Mouse (Mus musculus) frontal cortex, adult (tissue): Measurements from ENCODE around the gene Prss21.
"Not testable (repeated sequence)": the region's sequence is repeated elsewhere in the genome, so short reads cannot be mapped to it uniquely, and the experiment has no call there.

Experiments
- ATAC-seq: cut with Nextera tagmentation; 2 replicates; pipeline ENCODE4 v1.9.2; 2017; ENCODE audit warnings: mild to moderate bottlenecking, moderate library complexity, mixed read lengths; ENCODE audit not compliant: low TSS enrichment

Gene Prss21

GRCm38 (mm10) chr17:23862926-23863325 is 4.9 kb upstream of the Prss21 start:
- ATAC-seq, result no peak

- no peak for ATAC-seq
Measured at GRCm38 (mm10) chr17:23868513-23868912, 657 bp downstream of the Prss21 start.

- peak; percentile 52; the same call in 1 of the 2 replicates for ATAC-seq
Measured at GRCm38 (mm10) chr17:23873884-23874856, 6.3 kb downstream of the Prss21 start.

- ATAC-seq, result peak; percentile 57
Measured at GRCm38 (mm10) chr17:23876741-23877140, 8.9 kb downstream of the Prss21 start.

- no peak for ATAC-seq
Measured at GRCm38 (mm10) chr17:23877166-23877565, 9.3 kb downstream of the Prss21 start.

- not testable (repeated sequence) for ATAC-seq
Measured at GRCm38 (mm10) chr17:23880576-23880975, 12.7 kb downstream of the Prss21 start, which contains the start of the genes Dcpp1 and Dcpp2. TSS of gene Dcpp1 (plus strand) at chr17:23880876. TSS of gene Dcpp2 (plus strand) at chr17:23880880.

GRCm38 (mm10) chr17:23917158-23917557 is 49.3 kb downstream of the Prss21 start, which contains the start of gene Dcpp3:
TSS of gene Dcpp3 (plus strand) at chr17:23917458.
- ATAC-seq, result not testable (repeated sequence)
